ENCODE assay signal across 28 mouse cellular contexts in genomic region chr1:75221538-75221937, GRCm38 (mm10). TPM values are rescaled to one million over a fixed set of nuclear protein-coding genes. Genes with fewer than 3 reads are reported as not detected.
"Had no signal": no experiment of that assay in that cellular context is flagged by ENCODE, and none has a peak within 500 bp of the region (broad histone marks: within the 10 kb centered on the region; RNA-seq: fewer than 3 reads in every experiment).

No protein-coding gene starts in this region.

- H3K4me3 ChIP-seq: kidney, embryonic 15.5 days; limb, embryonic 12.5 days; limb, embryonic 15.5 days; midbrain, embryonic 12.5 days had no signal

- DNase-seq: kidney, adult 8-10 months; kidney, postnatal 10 days; kidney, postnatal 36 days; left cerebral cortex, postnatal 4 days; liver, postnatal 0 days; lung, embryonic 14.5 days; lung, postnatal 36 days; right cerebral cortex, postnatal 4 days; thymus, adult 2 months; thymus, postnatal 14 days; thymus, postnatal 4 days had no signal

- H3K27ac ChIP-seq: kidney, embryonic 15.5 days; limb, embryonic 12.5 days; limb, embryonic 15.5 days; liver, embryonic 14.5 days; midbrain, embryonic 12.5 days; stomach, postnatal 0 days had no signal

- H3K4me2 ChIP-seq: kidney, embryonic 15.5 days; limb, embryonic 12.5 days; limb, embryonic 15.5 days; liver, embryonic 11.5 days; lung, embryonic 14.5 days; midbrain, embryonic 12.5 days had no signal

- H3K36me3 ChIP-seq: kidney, embryonic 15.5 days; limb, embryonic 12.5 days; limb, embryonic 15.5 days; midbrain, embryonic 12.5 days had no signal

- H3K9me3 ChIP-seq: kidney, embryonic 15.5 days; limb, embryonic 12.5 days; limb, embryonic 15.5 days; midbrain, embryonic 12.5 days had no signal

- H3K9ac ChIP-seq: kidney, embryonic 15.5 days; limb, embryonic 12.5 days; limb, embryonic 15.5 days; liver, embryonic 14.5 days; liver, postnatal 0 days; lung, embryonic 14.5 days; midbrain, embryonic 12.5 days had no signal

- ATAC-seq: liver, postnatal 0 days; lung, postnatal 0 days; midbrain, embryonic 16.5 days had no signal

RNA-seq across cellular contexts. Expression of gene A630095N17Rik, which starts 10.4 kb away (rescaled TPM):
- total RNA-seq: layer of hippocampus, adult 8-10 months; layer of hippocampus, postnatal 10 days; left cerebral cortex, adult 8-10 months; left cerebral cortex, postnatal 14 days; left cerebral cortex, postnatal 4 days; monocyte, adult 5-6 weeks had no signal
- polyA plus RNA-seq: kidney, embryonic 15.5 days; limb, embryonic 12.5 days; limb, embryonic 15.5 days; liver, embryonic 11.5 days; liver, postnatal 0 days; lung, embryonic 14.5 days; lung, postnatal 0 days; midbrain, embryonic 12.5 days; midbrain, embryonic 16.5 days; neural tube, embryonic 11.5 days; neural tube, embryonic 14.5 days; stomach, embryonic 14.5 days; thymus, adult 2 months had no signal
